Mouse (Mus musculus) neural tube, embryonic 15.5 days (tissue): Measurements from ENCODE around the gene Myo3b. TPM values are rescaled to one million over a fixed set of nuclear protein-coding genes. Genes with fewer than 3 reads are reported as not detected.

Experiments used
- ATAC-seq: fragments of 200-750 bp; cut with Nextera tagmentation; 2 replicates; pipeline ENCODE4 v1.8.0; 2017; ENCODE audit warnings: mild to moderate bottlenecking, moderate TSS enrichment, moderate library complexity; ENCODE audit not compliant: low FRiP score
- H3K27ac ChIP-seq: fragments of 300-500 bp; sonication (generic); replicated peaks from 2 replicates; pipeline ENCODE4 v1.5.1; 2015; ENCODE audit warnings: mild to moderate bottlenecking, inconsistent platforms
- H3K27me3 ChIP-seq: fragments of 300-500 bp; sonication (generic); replicated peaks from 2 replicates; pipeline ENCODE4 v1.6.1; 2015; ENCODE audit warnings: inconsistent platforms
- H3K36me3 ChIP-seq: fragments of 300-500 bp; sonication (generic); 2 replicates; pipeline ENCODE4 v1.6.1; 2015; ENCODE audit warnings: inconsistent platforms
- H3K4me1 ChIP-seq: fragments of 300-500 bp; sonication (generic); 2 replicates; pipeline ENCODE4 v1.6.1; 2015; ENCODE audit warnings: inconsistent platforms
- H3K4me2 ChIP-seq: fragments of 300-500 bp; sonication (generic); 2 replicates; pipeline ENCODE4 v1.6.1; 2015; ENCODE audit warnings: inconsistent platforms, mild to moderate bottlenecking, moderate library complexity
- H3K4me3 ChIP-seq: fragments of 300-500 bp; sonication (generic); replicated peaks from 2 replicates; pipeline ENCODE4 v1.5.1; 2015; ENCODE audit warnings: mild to moderate bottlenecking, inconsistent platforms
- H3K9ac ChIP-seq: fragments of 300-500 bp; sonication (generic); replicated peaks from 2 replicates; pipeline ENCODE4 v1.6.1; 2015; ENCODE audit warnings: mild to moderate bottlenecking, inconsistent platforms
- H3K9me3 ChIP-seq: fragments of 300-500 bp; sonication (generic); replicated peaks from 2 replicates; pipeline ENCODE4 v1.6.1; 2016; ENCODE audit warnings: inconsistent platforms
- WGBS: fragments of 180-500 bp; shearing (Covaris S2); methylation state at CpG from one replicate; pipeline ENCODE4 v1.1.7; 2015; ENCODE audit warnings: mixed read lengths; 5-methylcytosine and 5-hydroxymethylcytosine counted together
- polyA plus RNA-seq: library from polyadenylated mRNA; unstranded; fragments of >200 nt; fragmentation: Nextera tagmentation; extraction: Ambion mirVana; gene quantifications from 2 replicates; pipeline ENCODE4 v1.2.1, GENCODE M21; 2015

Gene Myo3b
- polyA plus RNA-seq, 1 experiment from 2014 or later, result 0.19 TPM

GRCm38 (mm10) chr2:70399441-70400115, 360.7 kb downstream of the Myo3b start:
- 77% methylated on average over 15 of the region's 15 CpGs for WGBS
- no peak overlapping the region for H3K4me2 ChIP-seq
- no peaks in the 10 kb centered on the region for H3K36me3 ChIP-seq

GRCm38 (mm10) chr2:70400321-70400720, 361.4 kb downstream of the Myo3b start:
- Histone ChIP-seq H3K27ac (no peak overlapping the region), H3K9me3 (no peaks in the 10 kb centered on the region), H3K4me2 (no peak overlapping the region), H3K27me3 (no peaks in the 10 kb centered on the region), H3K36me3 (no peaks in the 10 kb centered on the region), H3K9ac (no peak overlapping the region), H3K4me3 (no peak overlapping the region), H3K4me1 (peaks cover 13% of the 10 kb centered on the region; the same call in 1 of the 2 replicates)
- ATAC-seq, result no peak
- WGBS, result 86% methylated on average over 6 of the region's 6 CpGs

More at GRCm38 (mm10) chr2:70399441-70400115, 360.7 kb downstream of the Myo3b start:
- Histone ChIP-seq H3K4me3 (no peak overlapping the region), H3K9me3 (no peaks in the 10 kb centered on the region), H3K27me3 (no peaks in the 10 kb centered on the region), H3K27ac (no peak overlapping the region), H3K9ac (no peak overlapping the region), H3K4me1 (peaks cover 13% of the 10 kb centered on the region; the same call in 1 of the 2 replicates)
- ATAC-seq, result no peak

GRCm38 (mm10) chr2:70404301-70404700, 365.4 kb downstream of the Myo3b start:
- no peak for ATAC-seq
- H3K4me1 ChIP-seq, result peaks cover 15% of the 10 kb centered on the region
- 39% methylated on average over 2 of the region's 2 CpGs for WGBS
- no peak overlapping the region for H3K4me3 ChIP-seq
- H3K27ac ChIP-seq, result no peak overlapping the region
- no peaks in the 10 kb centered on the region for H3K36me3 ChIP-seq
- H3K9ac ChIP-seq, result no peak overlapping the region
- H3K9me3 ChIP-seq, result no peaks in the 10 kb centered on the region
- H3K4me2 ChIP-seq, result no peak overlapping the region
- no peaks in the 10 kb centered on the region for H3K27me3 ChIP-seq

- Histone ChIP-seq H3K27me3 (no peaks in the 10 kb centered on the region), H3K4me1 (peaks cover 15% of the 10 kb centered on the region), H3K27ac (no peak overlapping the region), H3K9me3 (no peaks in the 10 kb centered on the region), H3K4me3 (no peak overlapping the region), H3K4me2 (no peak overlapping the region), H3K36me3 (no peaks in the 10 kb centered on the region), H3K9ac (no peak overlapping the region)
- WGBS, result 27% methylated on average over 5 of the region's 5 CpGs
- no peak for ATAC-seq
Measured at GRCm38 (mm10) chr2:70406846-70407245, 367.9 kb downstream of the Myo3b start.

GRCm38 (mm10) chr2:70407729-70408128, 368.8 kb downstream of the Myo3b start:
- Histone ChIP-seq H3K4me2 (no peak overlapping the region), H3K27ac (0 out of 2 replicates have a peak overlapping the region, but pooled peaks have one; percentile 5), H3K9me3 (no peaks in the 10 kb centered on the region), H3K36me3 (no peaks in the 10 kb centered on the region), H3K4me3 (no peak overlapping the region), H3K4me1 (peaks cover 15% of the 10 kb centered on the region), H3K9ac (no peak overlapping the region), H3K27me3 (no peaks in the 10 kb centered on the region)
- ATAC-seq, result no peak
- WGBS, result 69% methylated on average over 5 of the region's 5 CpGs

GRCm38 (mm10) chr2:70410298-70410885, 371.5 kb downstream of the Myo3b start:
- Histone ChIP-seq H3K4me1 (peaks cover 12% of the 10 kb centered on the region), H3K9me3 (no peaks in the 10 kb centered on the region), H3K27me3 (no peaks in the 10 kb centered on the region), H3K4me3 (no peak overlapping the region), H3K36me3 (no peaks in the 10 kb centered on the region), H3K27ac (no peak overlapping the region), H3K9ac (no peak overlapping the region), H3K4me2 (no peak overlapping the region)
- WGBS, result 59% methylated on average over 4 of the region's 4 CpGs
- no peak for ATAC-seq

GRCm38 (mm10) chr2:70412315-70412714, 373.4 kb downstream of the Myo3b start:
- WGBS, result 74% methylated on average over 13 of the region's 13 CpGs
- H3K4me2 ChIP-seq, result no peak overlapping the region
- H3K27me3 ChIP-seq, result no peaks in the 10 kb centered on the region
- H3K4me3 ChIP-seq, result no peak overlapping the region
- peaks cover 6% of the 10 kb centered on the region for H3K4me1 ChIP-seq
- no peak overlapping the region for H3K9ac ChIP-seq
- ATAC-seq, result no peak
- no peaks in the 10 kb centered on the region for H3K9me3 ChIP-seq
- H3K27ac ChIP-seq, result no peak overlapping the region
- H3K36me3 ChIP-seq, result no peaks in the 10 kb centered on the region

- ATAC-seq, result no peak
- Histone ChIP-seq H3K4me2 (no peak overlapping the region), H3K4me3 (no peak overlapping the region), H3K36me3 (no peaks in the 10 kb centered on the region), H3K4me1 (no peaks in the 10 kb centered on the region), H3K27ac (no peak overlapping the region), H3K27me3 (no peaks in the 10 kb centered on the region), H3K9me3 (no peaks in the 10 kb centered on the region), H3K9ac (no peak overlapping the region)
- WGBS, result 90% methylated on average over 1 of the region's 1 CpGs
Measured at GRCm38 (mm10) chr2:70414386-70414785, 375.5 kb downstream of the Myo3b start.

GRCm38 (mm10) chr2:70415521-70415920, 376.6 kb downstream of the Myo3b start:
- ATAC-seq, result no peak
- Histone ChIP-seq H3K27ac (no peak overlapping the region), H3K4me2 (no peak overlapping the region), H3K9ac (no peak overlapping the region), H3K4me3 (no peak overlapping the region), H3K4me1 (no peaks in the 10 kb centered on the region), H3K9me3 (no peaks in the 10 kb centered on the region), H3K36me3 (no peaks in the 10 kb centered on the region), H3K27me3 (no peaks in the 10 kb centered on the region)
- 74% methylated on average over 1 of the region's 1 CpGs for WGBS

GRCm38 (mm10) chr2:70419336-70419735, 380.4 kb downstream of the Myo3b start:
- H3K27ac ChIP-seq, result no peak overlapping the region
- no peaks in the 10 kb centered on the region for H3K36me3 ChIP-seq
- no peak overlapping the region for H3K4me2 ChIP-seq
- 84% methylated on average over 6 of the region's 6 CpGs for whole genome bisulfite sequencing
- ATAC-seq, result no peak
- no peaks in the 10 kb centered on the region for H3K4me1 ChIP-seq
- H3K9me3 ChIP-seq, result no peaks in the 10 kb centered on the region
- no peaks in the 10 kb centered on the region for H3K27me3 ChIP-seq
- no peak overlapping the region for H3K4me3 ChIP-seq
- H3K9ac ChIP-seq, result no peak overlapping the region

- Histone ChIP-seq H3K4me1 (no peaks in the 10 kb centered on the region), H3K36me3 (no peaks in the 10 kb centered on the region), H3K9me3 (no peaks in the 10 kb centered on the region), H3K4me2 (no peak overlapping the region), H3K4me3 (no peak overlapping the region), H3K27ac (no peak overlapping the region), H3K9ac (no peak overlapping the region), H3K27me3 (no peaks in the 10 kb centered on the region)
- ATAC-seq, result no peak
- 87% methylated on average over 13 of the region's 13 CpGs for WGBS
Measured at GRCm38 (mm10) chr2:70421144-70421874, 382.4 kb downstream of the Myo3b start.

- H3K27me3 ChIP-seq, result no peaks in the 10 kb centered on the region
- 72% methylated on average over 11 of the region's 11 CpGs for WGBS
- H3K36me3 ChIP-seq, result no peaks in the 10 kb centered on the region
- ATAC-seq, result no peak
- no peak overlapping the region for H3K4me2 ChIP-seq
- H3K9me3 ChIP-seq, result no peaks in the 10 kb centered on the region
- no peak overlapping the region for H3K27ac ChIP-seq
- no peak overlapping the region for H3K4me3 ChIP-seq
- H3K4me1 ChIP-seq, result no peaks in the 10 kb centered on the region
- no peak overlapping the region for H3K9ac ChIP-seq
Measured at GRCm38 (mm10) chr2:70425611-70426010, 386.7 kb downstream of the Myo3b start.
